Mouse (Mus musculus) C2C12 (cell line): ENCODE data around the gene Ppp1r3c. TPM values are rescaled to one million over a fixed set of nuclear protein-coding genes. Genes with fewer than 3 reads are reported as not detected.

Experiments
- H3K27me3 ChIP-seq: one replicate; pipeline ENCODE4 v1.6.1; 2011; ENCODE audit not compliant: control insufficient read depth, insufficient read depth, insufficient read length
- H3K36me3 ChIP-seq: one replicate; pipeline ENCODE4 v1.6.1; 2011; ENCODE audit not compliant: control insufficient read depth, insufficient read depth
- H3K4me3 ChIP-seq: one replicate; pipeline ENCODE4 v1.5.1; 2011; ENCODE audit warnings: mild to moderate bottlenecking, control low read depth; ENCODE audit not compliant: poor library complexity, insufficient read depth, severe bottlenecking
- H3K79me2 ChIP-seq: one replicate; pipeline ENCODE4 v1.6.1; 2011; ENCODE audit not compliant: control insufficient read depth, insufficient read depth
- H3K79me3 ChIP-seq: one replicate; pipeline ENCODE4 v1.6.1; 2011; ENCODE audit warnings: low read depth, control low read depth
- H3ac ChIP-seq: one replicate; pipeline ENCODE3; 2011; ENCODE audit warnings: low read depth; ENCODE audit not compliant: control insufficient read depth, insufficient read length
- CEBPB ChIP-seq: IDR thresholded peaks from one replicate; pipeline ENCODE4 v1.6.1; 2011; ENCODE audit warnings: low read depth, mild to moderate bottlenecking, control low read depth, moderate library complexity
- CTCF ChIP-seq: IDR thresholded peaks from one replicate; pipeline ENCODE4 v1.5.1; 2011; ENCODE audit not compliant: control insufficient read depth, insufficient read depth, insufficient read length
- FOSL1 ChIP-seq: IDR thresholded peaks from one replicate; pipeline ENCODE4 v1.8.0; 2011; ENCODE audit warnings: mild to moderate bottlenecking, low read length; ENCODE audit not compliant: poor library complexity, insufficient read depth, severe bottlenecking
- MAX ChIP-seq: IDR thresholded peaks from one replicate; pipeline ENCODE4 v1.6.1; 2011; ENCODE audit warnings: mild to moderate bottlenecking, control low read depth
- MYOD1 ChIP-seq: IDR thresholded peaks from one replicate; pipeline ENCODE4 v1.6.1; 2011; ENCODE audit warnings: low read depth; ENCODE audit not compliant: control insufficient read depth, insufficient read length
- MYOG ChIP-seq: IDR thresholded peaks from one replicate; pipeline ENCODE4 v1.6.1; 2011; ENCODE audit not compliant: control insufficient read depth, insufficient read length; ENCODE audit errors: extremely low read depth
- USF1 ChIP-seq: IDR thresholded peaks from one replicate; pipeline ENCODE4 v1.6.1; 2011; ENCODE audit warnings: low read depth, mild to moderate bottlenecking, control low read depth, moderate library complexity
- polyA plus RNA-seq: library from polyadenylated mRNA; unstranded; fragments of >200 nt; fragmentation: generic; extraction: Trizol; gene quantifications from one replicate; pipeline ENCODE4 v1.2.1, GENCODE M21; 2012; ENCODE audit warnings: missing spikeins

The Ppp1r3c gene
- polyA plus RNA-seq, 1 experiment = not detected

DNA sequence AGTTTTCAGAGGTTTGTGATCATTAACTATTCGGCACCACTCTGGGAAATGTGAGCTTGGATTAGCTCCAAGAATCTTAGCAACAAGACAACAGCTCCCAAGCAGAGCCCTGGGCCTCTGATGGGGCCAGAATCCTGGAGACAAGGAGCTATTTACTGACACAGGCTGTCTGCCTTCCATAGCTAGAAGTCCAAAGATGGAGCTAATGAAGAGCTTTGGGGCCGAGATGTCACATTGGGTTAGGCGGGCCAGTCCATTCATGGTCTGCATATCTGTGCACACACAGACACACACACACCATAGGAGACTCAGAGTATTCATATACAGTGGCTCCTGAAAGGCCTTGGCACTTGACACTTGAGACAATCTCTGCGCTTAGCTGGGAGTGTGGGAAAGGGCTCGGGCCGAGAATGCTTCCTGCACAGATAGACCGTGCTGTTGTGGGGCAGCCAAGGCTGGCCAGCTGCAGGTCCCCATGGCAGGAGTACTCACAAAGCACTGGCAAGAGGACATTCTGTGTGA, 39.8 kb downstream of the Ppp1r3c start:
- H3ac ChIP-seq = no peak overlapping the region
- H3K27me3 ChIP-seq = no peaks in the 10 kb centered on the region
- TF ChIP-seq USF1 (no peak), MYOG (no peak), FOSL1 (no peak), MAX (no peak)
- no peaks in the 10 kb centered on the region for H3K79me2 ChIP-seq
- no peak overlapping the region for H3K4me3 ChIP-seq
- H3K79me3 ChIP-seq = no peaks in the 10 kb centered on the region
- H3K36me3 ChIP-seq = no peaks in the 10 kb centered on the region

DNA sequence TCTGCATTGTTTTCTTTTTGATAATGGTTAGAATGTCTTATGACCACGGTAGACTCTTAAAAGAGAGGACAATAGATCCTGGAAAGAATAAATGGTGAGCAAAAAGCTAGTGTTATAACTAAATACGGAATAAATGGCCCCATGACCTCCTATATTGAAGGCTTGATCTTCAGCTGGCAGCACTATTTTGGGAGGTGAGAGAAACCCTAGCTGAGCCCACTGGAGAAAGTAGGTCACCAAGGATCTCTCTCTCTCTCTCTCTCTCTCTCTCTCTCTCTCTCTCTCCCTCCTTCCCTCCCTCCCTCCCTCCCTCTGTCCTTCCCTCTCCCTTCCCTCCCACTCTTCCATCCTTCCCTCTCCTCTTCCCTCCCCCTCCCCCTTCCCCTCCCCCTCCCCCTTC, 42.9 kb downstream of the Ppp1r3c start:
- Histone ChIP-seq H3K4me3 (no peak overlapping the region), H3K36me3 (no peaks in the 10 kb centered on the region), H3K79me2 (no peaks in the 10 kb centered on the region), H3ac (no peak overlapping the region), H3K79me3 (no peaks in the 10 kb centered on the region), H3K27me3 (no peaks in the 10 kb centered on the region)
- TF ChIP-seq CTCF (no peak), FOSL1 (no peak), MYOD1 (no peak), MYOG (no peak), MAX (no peak), CEBPB (no peak), USF1 (no peak)

DNA sequence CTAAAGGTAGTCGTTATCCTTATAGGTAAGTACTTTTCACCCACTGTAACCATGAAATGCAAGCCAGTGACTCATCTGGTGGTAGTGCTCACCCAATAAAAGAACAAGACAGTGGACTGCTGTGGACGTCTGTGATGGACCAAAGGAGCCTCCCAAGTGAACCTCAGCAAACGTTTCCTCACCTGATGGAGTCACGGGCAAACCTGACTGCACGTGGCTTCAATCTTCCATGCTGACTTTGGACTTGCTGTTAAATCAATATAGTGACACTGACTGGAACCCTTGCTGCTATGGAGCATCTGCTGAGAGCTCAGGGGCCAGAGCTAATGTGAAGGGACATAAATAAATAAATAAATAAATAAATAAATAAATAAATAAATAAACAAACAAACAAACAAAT, 44.5 kb downstream of the Ppp1r3c start:
- TF ChIP-seq CEBPB (no peak), MAX (no peak), MYOD1 (no peak), FOSL1 (no peak), USF1 (no peak), MYOG (no peak), CTCF (no peak)
- Histone ChIP-seq H3K27me3 (no peaks in the 10 kb centered on the region), H3K4me3 (no peak overlapping the region), H3K79me3 (no peaks in the 10 kb centered on the region), H3K36me3 (no peaks in the 10 kb centered on the region), H3K79me2 (no peaks in the 10 kb centered on the region), H3ac (no peak overlapping the region)

DNA sequence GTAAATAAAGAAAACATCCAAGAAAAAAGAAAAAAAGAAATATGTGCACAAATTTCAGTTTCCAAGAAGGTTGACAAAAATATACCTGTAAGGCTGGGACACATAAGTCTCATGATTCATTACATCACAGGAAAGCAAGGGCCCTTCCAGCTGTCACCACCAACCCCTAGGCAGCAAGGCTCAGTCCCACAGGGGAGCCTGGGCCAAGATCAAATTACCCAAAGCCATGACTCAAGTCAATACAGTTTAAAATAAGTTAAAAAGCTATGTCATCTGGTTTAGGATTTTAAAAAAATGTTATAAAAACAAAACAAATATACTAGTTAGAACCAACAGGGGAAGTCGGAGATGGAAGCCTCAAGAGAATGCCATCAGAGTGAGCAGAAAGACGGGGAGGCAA, 45.2 kb downstream of the Ppp1r3c start:
- no peaks in the 10 kb centered on the region for H3K36me3 ChIP-seq
- no peak overlapping the region for H3K4me3 ChIP-seq
- TF ChIP-seq MAX = no peak
- TF ChIP-seq MYOD1 = no peak
- TF ChIP-seq MYOG = no peak
- no peak for TF ChIP-seq CTCF
- TF ChIP-seq CEBPB = no peak
- no peak for TF ChIP-seq FOSL1
- no peak for TF ChIP-seq USF1

DNA sequence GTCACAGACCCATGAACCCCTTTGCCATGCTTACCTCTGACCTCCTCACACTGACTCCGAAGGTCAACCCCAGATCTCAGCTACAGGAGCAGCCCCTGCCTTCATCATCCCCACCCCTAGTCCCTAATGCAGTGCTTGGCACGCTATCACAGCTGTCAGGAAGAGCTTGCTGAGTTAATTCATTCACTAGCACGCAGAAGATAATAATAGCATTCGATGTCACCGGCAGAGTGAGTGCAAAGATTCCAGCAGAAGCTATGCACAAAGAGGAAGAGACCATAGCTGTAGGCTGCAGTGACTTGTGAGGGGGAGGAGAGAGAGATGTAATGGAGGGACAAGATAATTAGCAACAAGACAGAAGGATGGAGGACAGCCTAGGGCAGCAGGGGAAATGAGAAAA, 47.2 kb downstream of the Ppp1r3c start:
- H3K79me2 ChIP-seq = no peaks in the 10 kb centered on the region
- H3K4me3 ChIP-seq = no peak overlapping the region
- H3K36me3 ChIP-seq = no peaks in the 10 kb centered on the region
- TF ChIP-seq USF1 (no peak), CEBPB (no peak)
- H3K79me3 ChIP-seq = no peaks in the 10 kb centered on the region
- H3K27me3 ChIP-seq = no peaks in the 10 kb centered on the region
- no peak overlapping the region for H3ac ChIP-seq

More for the DNA sequence above, 45.2 kb downstream of the Ppp1r3c start:
- Histone ChIP-seq H3ac (no peak overlapping the region), H3K27me3 (no peaks in the 10 kb centered on the region), H3K79me3 (no peaks in the 10 kb centered on the region), H3K79me2 (no peaks in the 10 kb centered on the region)

DNA sequence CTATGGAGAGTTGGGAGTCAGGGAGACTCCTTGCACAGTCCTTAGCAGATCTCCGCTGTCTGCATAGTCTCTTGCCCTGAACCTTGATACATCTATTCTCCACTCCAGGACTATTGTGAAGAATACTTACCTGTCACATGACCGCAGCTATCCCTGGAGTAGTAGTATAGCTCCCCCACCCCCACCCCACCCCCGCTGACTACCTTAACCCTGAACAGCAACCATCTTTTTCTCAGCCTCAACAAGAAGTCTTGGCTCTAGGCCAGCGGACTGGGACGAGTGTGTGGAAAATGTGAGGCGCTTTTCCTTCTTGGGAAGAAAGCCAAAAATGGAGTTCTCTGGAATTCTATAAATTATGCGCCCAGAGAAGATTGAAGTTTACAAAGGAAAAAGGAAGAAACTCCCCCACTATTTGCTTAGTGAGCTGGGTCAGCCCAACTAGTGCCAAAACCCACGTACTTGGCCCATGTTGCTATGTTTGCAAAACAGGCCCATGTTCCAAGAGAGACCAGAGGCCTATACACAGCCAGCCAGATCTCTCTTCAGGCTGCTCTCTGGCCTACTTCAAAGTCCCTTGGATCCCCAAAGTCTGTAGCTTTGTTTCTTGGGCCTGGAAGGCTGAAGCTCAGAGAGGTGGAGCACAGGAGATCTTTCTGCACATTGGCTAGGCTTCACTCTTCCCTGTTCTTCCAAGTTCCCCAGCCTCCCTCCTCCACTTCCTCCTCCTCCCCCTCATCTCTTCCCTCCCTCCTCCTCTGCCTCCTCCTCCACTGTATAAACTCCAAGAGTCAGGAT, 48.4 kb downstream of the Ppp1r3c start:
- Histone ChIP-seq H3K4me3 (no peak overlapping the region), H3K79me2 (no peaks in the 10 kb centered on the region), H3K27me3 (no peaks in the 10 kb centered on the region), H3ac (no peak overlapping the region), H3K36me3 (no peaks in the 10 kb centered on the region), H3K79me3 (no peaks in the 10 kb centered on the region)
- TF ChIP-seq USF1 (no peak), MYOD1 (no peak), CTCF (no peak), CEBPB (no peak), MYOG (no peak), MAX (no peak), FOSL1 (no peak)
